ENCODE assay signal across 10 mouse cellular contexts in the genomic region with DNA sequence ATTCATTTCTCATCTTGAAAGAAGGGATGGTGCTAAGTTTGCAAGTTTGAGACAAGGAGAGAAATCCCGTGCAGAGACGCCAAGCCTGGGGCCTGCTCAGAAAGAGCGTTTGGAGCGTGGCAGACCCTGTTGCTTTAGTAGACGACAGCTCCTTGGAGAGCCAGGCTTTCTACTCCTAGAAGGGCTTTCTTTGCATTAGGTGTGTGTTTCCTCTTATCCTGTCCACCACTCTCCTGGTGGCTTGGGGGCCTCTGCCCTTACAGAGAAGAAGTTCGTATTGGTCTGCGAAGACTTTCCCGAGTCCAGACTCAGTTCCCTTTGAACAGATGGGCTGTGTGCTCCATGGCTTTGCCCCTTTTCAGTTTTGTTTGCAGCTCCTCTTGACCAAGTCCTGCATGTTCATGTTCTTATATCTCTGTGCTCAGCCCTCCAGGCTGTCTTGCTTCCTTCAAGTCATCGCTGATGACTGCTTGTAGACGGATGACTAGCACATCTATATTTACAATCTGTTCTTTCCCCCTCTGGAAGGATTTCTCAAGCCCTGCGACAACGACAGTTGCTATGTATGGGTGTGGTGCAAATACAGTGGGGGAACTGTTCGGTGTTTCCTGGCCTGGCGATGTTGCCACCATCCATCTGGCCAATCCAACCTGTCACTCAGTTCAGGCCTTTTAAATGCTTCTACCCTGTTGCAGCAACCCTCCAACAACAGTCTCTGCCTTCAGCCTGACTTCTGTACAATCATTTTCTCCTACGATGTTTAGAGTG. TPM values are rescaled to one million over a fixed set of nuclear protein-coding genes. Genes with fewer than 3 reads are reported as not detected.
A peak's percentile ranks its signal among the peaks of the same experiment; 100 is the strongest.
DNase-seq lines count a peak whose midpoint lies in the region; ATAC-seq and TF ChIP-seq lines count a peak whose summit lies in the region.
"Had no signal": no experiment of that assay in that cellular context is flagged by ENCODE, and none has a peak within 500 bp of the region (broad histone marks: within the 10 kb centered on the region; RNA-seq: fewer than 3 reads in every experiment).

No protein-coding gene starts in this region.

- H3K4me3 ChIP-seq in embryonic facial prominence, embryonic 14.5 days (ENCODE audit: low read depth, low read length), result no peak overlapping the region
- H3K4me3 ChIP-seq in embryonic facial prominence, embryonic 10.5 days, result no peak overlapping the region
- no peak overlapping the region for H3K4me3 ChIP-seq in lung, embryonic 14.5 days (ENCODE audit: low read depth, low read length)
- H3K4me3 ChIP-seq: hindbrain, embryonic 12.5 days had no signal

- no peaks in the 10 kb centered on the region for H3K36me3 ChIP-seq in embryonic facial prominence, embryonic 14.5 days (ENCODE audit: control insufficient read depth, insufficient read depth, low read length)
- H3K36me3 ChIP-seq in embryonic facial prominence, embryonic 10.5 days (replicated peaks), result no peaks in the 10 kb centered on the region
- H3K36me3 ChIP-seq in lung, embryonic 14.5 days (ENCODE audit: insufficient read depth), result no peaks in the 10 kb centered on the region
- H3K36me3 ChIP-seq: hindbrain, embryonic 12.5 days had no signal

- no peak overlapping the region for H3K4me2 ChIP-seq in embryonic facial prominence, embryonic 14.5 days (ENCODE audit: low read depth, low read length)
- H3K4me2 ChIP-seq in lung, embryonic 14.5 days, result no peak overlapping the region
- H3K4me2 ChIP-seq: hindbrain, embryonic 12.5 days had no signal

- H3K4me1 ChIP-seq in embryonic facial prominence, embryonic 14.5 days (ENCODE audit: control insufficient read depth, insufficient read depth, low read length), result peaks cover 22% of the 10 kb centered on the region
- H3K4me1 ChIP-seq in embryonic facial prominence, embryonic 10.5 days, result peaks cover 16% of the 10 kb centered on the region
- peaks cover 10% of the 10 kb centered on the region for H3K4me1 ChIP-seq in lung, embryonic 14.5 days (ENCODE audit: insufficient read depth)

- TF ChIP-seq CTCF in lung, embryonic 14.5 days (IDR thresholded peaks at IDR 0.05; ENCODE audit: low read depth), result no peak

- H3K9me3 ChIP-seq in embryonic facial prominence, embryonic 14.5 days (ENCODE audit: control insufficient read depth, low read length), result no peaks in the 10 kb centered on the region
- no peaks in the 10 kb centered on the region for H3K9me3 ChIP-seq in embryonic facial prominence, embryonic 10.5 days
- no peaks in the 10 kb centered on the region for H3K9me3 ChIP-seq in lung, embryonic 14.5 days (ENCODE audit: low read depth, low read length)
- H3K9me3 ChIP-seq: hindbrain, embryonic 12.5 days had no signal

- H3K27ac ChIP-seq in embryonic facial prominence, embryonic 14.5 days (replicated peaks; ENCODE audit: low read depth, low read length), result no peak overlapping the region
- H3K27ac ChIP-seq in embryonic facial prominence, embryonic 10.5 days (replicated peaks), result no peak overlapping the region
- no peak overlapping the region for H3K27ac ChIP-seq in lung, embryonic 14.5 days (ENCODE audit: low read depth)
- H3K27ac ChIP-seq: hindbrain, embryonic 12.5 days had no signal

- peak; percentile 36 for DNase-seq in embryonic facial prominence, embryonic 14.5 days (ENCODE audit: low spot score)
- no peak for DNase-seq in embryonic facial prominence, embryonic 10.5 days (ENCODE audit: low spot score)
- peak; percentile 49 for DNase-seq in lung, embryonic 14.5 days
- no peak for DNase-seq in lung, postnatal 14 days
- DNase-seq in lung, postnatal 36 days, result peak; percentile 51
- DNase-seq in kidney, postnatal 36 days, result no peak
- no peak for DNase-seq in thymus, postnatal 14 days
- no peak for DNase-seq in testis, postnatal 14 days (ENCODE audit: low spot score)

- no peaks in the 10 kb centered on the region for H3K27me3 ChIP-seq in embryonic facial prominence, embryonic 14.5 days (replicated peaks; ENCODE audit: control insufficient read depth, insufficient read depth, low read length)
- no peaks in the 10 kb centered on the region for H3K27me3 ChIP-seq in embryonic facial prominence, embryonic 10.5 days (replicated peaks; ENCODE audit: low read depth, poor library complexity, severe bottlenecking)
- no peaks in the 10 kb centered on the region for H3K27me3 ChIP-seq in lung, embryonic 14.5 days (ENCODE audit: insufficient read depth, low read length)
- H3K27me3 ChIP-seq: hindbrain, embryonic 12.5 days had no signal

- H3K9ac ChIP-seq in embryonic facial prominence, embryonic 14.5 days (ENCODE audit: low read depth, low read length), result no peak overlapping the region
- no peak overlapping the region for H3K9ac ChIP-seq in lung, embryonic 14.5 days
- H3K9ac ChIP-seq: hindbrain, embryonic 12.5 days had no signal

- 79% methylated on average over 15 of the region's 15 CpGs for WGBS in embryonic facial prominence, embryonic 14.5 days
- WGBS in embryonic facial prominence, embryonic 10.5 days, result 89% methylated on average over 15 of the region's 15 CpGs
- 60% methylated on average over 15 of the region's 15 CpGs for WGBS in lung, embryonic 14.5 days

- ATAC-seq in embryonic facial prominence, embryonic 14.5 days (ENCODE audit: low read depth), result no peak
- ATAC-seq in lung, embryonic 14.5 days (ENCODE audit: insufficient read depth), result no peak
- ATAC-seq: forebrain, embryonic 14.5 days had no signal

RNA-seq across cellular contexts. Expression of a gene that starts 14.5 kb away (rescaled TPM):
- polyA plus RNA-seq in embryonic facial prominence, embryonic 14.5 days (2014; fragmentation: Nextera tagmentation; extraction: Ambion mirVana), result 71.7 and 78.6 TPM in 2 replicates
- polyA plus RNA-seq in embryonic facial prominence, embryonic 10.5 days (2016; fragmentation: Nextera tagmentation; extraction: Ambion mirVana), result 27.9 and 32.2 TPM in 2 replicates
- 68.1 and 74.1 TPM in 2 replicates for polyA plus RNA-seq in lung, embryonic 14.5 days (2014; fragmentation: Nextera tagmentation; extraction: Ambion mirVana)

Comparison
In these comparisons a context has a peak if more than half of its experiments do, and no peak if none do; other contexts are left out.
1. DNase-seq: peak in embryonic facial prominence, embryonic 14.5 days (single experiment), lung, embryonic 14.5 days (single experiment) and lung, postnatal 36 days (single experiment); none in embryonic facial prominence, embryonic 10.5 days (single experiment), lung, postnatal 14 days (single experiment), kidney, postnatal 36 days (0 of 2), thymus, postnatal 14 days (single experiment) and testis, postnatal 14 days (single experiment).